8 mouse cellular contexts compared by ENCODE assay signal in the genomic region with DNA sequence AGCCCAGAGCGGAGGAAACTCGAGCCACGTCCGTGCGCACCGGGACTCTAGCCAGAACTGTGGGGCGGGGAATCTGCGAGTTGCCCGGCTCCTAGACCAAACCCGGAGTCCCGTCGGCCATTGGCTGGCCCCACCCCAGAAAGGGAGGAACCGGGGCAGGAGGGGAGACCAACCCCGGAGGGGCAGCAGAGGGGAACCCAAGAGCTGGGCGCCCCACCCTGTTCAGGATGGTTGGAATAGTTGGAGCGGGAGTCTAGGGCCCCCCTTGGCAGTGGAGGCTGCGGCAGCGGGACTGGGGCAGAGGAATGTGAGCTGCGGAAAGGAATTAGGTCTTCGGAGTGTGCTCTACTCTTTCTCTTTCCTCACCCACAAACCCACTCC. TPM values are rescaled to one million over a fixed set of nuclear protein-coding genes. Genes with fewer than 3 reads are reported as not detected.
DNase-seq lines count a peak whose midpoint lies in the region; ATAC-seq lines count a peak whose summit lies in the region.

A gene (minus strand): TSS at position 331 of the 381 bp plus-strand sequence.

- peaks cover 5% of the 10 kb centered on the region; the same call in 1 of the 2 replicates for H3K27me3 ChIP-seq in embryonic facial prominence, embryonic 15.5 days
- H3K27me3 ChIP-seq in heart, embryonic 12.5 days (replicated peaks) = no peaks in the 10 kb centered on the region
- H3K27me3 ChIP-seq in kidney, embryonic 16.5 days (ENCODE audit: insufficient read depth, low read length) = peaks cover 35% of the 10 kb centered on the region
- peaks cover 66% of the 10 kb centered on the region for H3K27me3 ChIP-seq in liver, embryonic 13.5 days
- peaks cover 82% of the 10 kb centered on the region for H3K27me3 ChIP-seq in neural tube, embryonic 12.5 days (replicated peaks)

- H3K4me2 ChIP-seq in embryonic facial prominence, embryonic 15.5 days (replicated peaks) = peak within 1 kb of the TSS; percentile 70
- peak within 1 kb of the TSS; percentile 78 for H3K4me2 ChIP-seq in heart, embryonic 12.5 days
- H3K4me2 ChIP-seq in kidney, embryonic 16.5 days (replicated peaks; ENCODE audit: low read depth, low read length) = peak within 1 kb of the TSS; percentile 58
- H3K4me2 ChIP-seq in liver, embryonic 13.5 days = peak within 1 kb of the TSS; percentile 87
- peak within 1 kb of the TSS; percentile 53 for H3K4me2 ChIP-seq in neural tube, embryonic 12.5 days (replicated peaks)

- DNase-seq in 3T3-L1 (ENCODE audit: low read depth, low spot score) = peak; percentile 97
- peak; percentile 99 for DNase-seq in adrenal gland, postnatal 14 days
- no peak for DNase-seq in liver, embryonic 13.5 days
- peak; percentile 34 for DNase-seq in thymus, postnatal 4 days

- WGBS in embryonic facial prominence, embryonic 15.5 days = 0% methylated on average over 20 of the region's 20 CpGs
- WGBS in heart, embryonic 12.5 days = under 1% methylated on average over 20 of the region's 20 CpGs
- WGBS in kidney, embryonic 16.5 days = under 1% methylated on average over 20 of the region's 20 CpGs
- WGBS in liver, embryonic 13.5 days (ENCODE audit: insufficient replicate concordance) = 5% methylated on average over 20 of the region's 20 CpGs
- WGBS in neural tube, embryonic 12.5 days = 2% methylated on average over 20 of the region's 20 CpGs

- H3K27ac ChIP-seq in embryonic facial prominence, embryonic 15.5 days (replicated peaks) = peak within 1 kb of the TSS; percentile 95
- H3K27ac ChIP-seq in heart, embryonic 12.5 days (ENCODE audit: poor library complexity, severe bottlenecking) = peak within 1 kb of the TSS; percentile 98
- peak within 1 kb of the TSS; percentile 86 for H3K27ac ChIP-seq in kidney, embryonic 16.5 days (ENCODE audit: low read length)
- no peak within 1 kb of the TSS; the same call in 1 of the 2 replicates for H3K27ac ChIP-seq in liver, embryonic 13.5 days
- H3K27ac ChIP-seq in neural tube, embryonic 12.5 days = no peak within 1 kb of the TSS

- peak within 1 kb of the TSS; percentile 88 for H3K4me3 ChIP-seq in embryonic facial prominence, embryonic 15.5 days (replicated peaks)
- H3K4me3 ChIP-seq in heart, embryonic 12.5 days = peak within 1 kb of the TSS; percentile 88
- H3K4me3 ChIP-seq in kidney, embryonic 16.5 days (ENCODE audit: low read length) = peak within 1 kb of the TSS; percentile 62
- peak within 1 kb of the TSS; percentile 64 for H3K4me3 ChIP-seq in liver, embryonic 13.5 days (replicated peaks)
- H3K4me3 ChIP-seq in neural tube, embryonic 12.5 days = peak within 1 kb of the TSS; percentile 36

- ATAC-seq in embryonic facial prominence, embryonic 15.5 days (ENCODE audit: insufficient number of reproducible peaks, low FRiP score, low TSS enrichment, low read depth) = peak; percentile 94
- peak; percentile 89 for ATAC-seq in heart, embryonic 12.5 days (ENCODE audit: insufficient number of reproducible peaks, low FRiP score)
- ATAC-seq in kidney, embryonic 16.5 days (ENCODE audit: low FRiP score, low TSS enrichment) = peak; percentile 91
- peak; percentile 56 for ATAC-seq in liver, embryonic 13.5 days (ENCODE audit: low read depth)
- ATAC-seq in neural tube, embryonic 12.5 days (ENCODE audit: low FRiP score, low read depth) = no peak

- no peaks in the 10 kb centered on the region for H3K36me3 ChIP-seq in embryonic facial prominence, embryonic 15.5 days
- H3K36me3 ChIP-seq in heart, embryonic 12.5 days = peaks cover 10% of the 10 kb centered on the region
- H3K36me3 ChIP-seq in kidney, embryonic 16.5 days (ENCODE audit: insufficient read depth, low read length) = no peaks in the 10 kb centered on the region
- no peaks in the 10 kb centered on the region for H3K36me3 ChIP-seq in liver, embryonic 13.5 days
- no peaks in the 10 kb centered on the region for H3K36me3 ChIP-seq in neural tube, embryonic 12.5 days

- H3K9ac ChIP-seq in embryonic facial prominence, embryonic 15.5 days = peak within 1 kb of the TSS; percentile 78
- H3K9ac ChIP-seq in heart, embryonic 12.5 days = peak within 1 kb of the TSS; percentile 94
- H3K9ac ChIP-seq in kidney, embryonic 16.5 days (replicated peaks; ENCODE audit: low read length) = peak within 1 kb of the TSS; percentile 71
- H3K9ac ChIP-seq in liver, embryonic 13.5 days = peak within 1 kb of the TSS; percentile 69
- peak within 1 kb of the TSS; percentile 33; the same call in 1 of the 2 replicates for H3K9ac ChIP-seq in neural tube, embryonic 12.5 days

- peaks cover 60% of the 10 kb centered on the region for H3K4me1 ChIP-seq in embryonic facial prominence, embryonic 15.5 days
- peaks cover 50% of the 10 kb centered on the region for H3K4me1 ChIP-seq in heart, embryonic 12.5 days (replicated peaks)
- peaks cover 27% of the 10 kb centered on the region for H3K4me1 ChIP-seq in kidney, embryonic 16.5 days (ENCODE audit: insufficient read depth, low read length)
- peaks cover 45% of the 10 kb centered on the region for H3K4me1 ChIP-seq in liver, embryonic 13.5 days (replicated peaks)
- peaks cover 13% of the 10 kb centered on the region for H3K4me1 ChIP-seq in neural tube, embryonic 12.5 days

- no peaks in the 10 kb centered on the region for H3K9me3 ChIP-seq in embryonic facial prominence, embryonic 15.5 days (replicated peaks)
- no peaks in the 10 kb centered on the region for H3K9me3 ChIP-seq in heart, embryonic 12.5 days (replicated peaks)
- no peaks in the 10 kb centered on the region for H3K9me3 ChIP-seq in kidney, embryonic 16.5 days (ENCODE audit: low read length)
- no peaks in the 10 kb centered on the region for H3K9me3 ChIP-seq in liver, embryonic 13.5 days (replicated peaks)
- no peaks in the 10 kb centered on the region for H3K9me3 ChIP-seq in neural tube, embryonic 12.5 days

RNA-seq across cellular contexts. Expression of the gene that starts here (rescaled TPM):
- total RNA-seq in adrenal gland, postnatal 14 days (2021) = 290 and 306 TPM in 2 replicates
- 330 and 343 TPM in 2 replicates for polyA plus RNA-seq in embryonic facial prominence, embryonic 15.5 days (2015; fragmentation: Nextera tagmentation; extraction: Ambion mirVana)
- polyA plus RNA-seq in heart, embryonic 12.5 days (2016; fragmentation: Nextera tagmentation; extraction: Ambion mirVana) = 342 and 348 TPM in 2 replicates
- 140 and 161 TPM in 2 replicates for polyA plus RNA-seq in kidney, embryonic 16.5 days (2015; fragmentation: Nextera tagmentation; extraction: Ambion mirVana)
- polyA plus RNA-seq in liver, embryonic 13.5 days (2015; fragmentation: Nextera tagmentation; extraction: Ambion mirVana) = 25.5 and 26.6 TPM in 2 replicates
- polyA plus RNA-seq in neural tube, embryonic 12.5 days (2016; fragmentation: Nextera tagmentation; extraction: Ambion mirVana) = 35.0 and 36.0 TPM in 2 replicates

Comparison
In these comparisons a context has a peak if more than half of its experiments do, and no peak if none do; other contexts are left out.
1. H3K27ac ChIP-seq: peak in embryonic facial prominence, embryonic 15.5 days (single experiment), heart, embryonic 12.5 days (single experiment) and kidney, embryonic 16.5 days (single experiment); none in liver, embryonic 13.5 days (single experiment) and neural tube, embryonic 12.5 days (single experiment).
2. H3K4me3 ChIP-seq: peak in every context shown above with its lines; median percentile 88 in embryonic facial prominence, embryonic 15.5 days; 88 in heart, embryonic 12.5 days; 64 in liver, embryonic 13.5 days; 62 in kidney, embryonic 16.5 days; 36 in neural tube, embryonic 12.5 days.
3. H3K9ac ChIP-seq: peak in every context shown above with its lines; median percentile 94 in heart, embryonic 12.5 days; 78 in embryonic facial prominence, embryonic 15.5 days; 71 in kidney, embryonic 16.5 days; 69 in liver, embryonic 13.5 days; 33 in neural tube, embryonic 12.5 days.
4. Peak in every context shown above with its lines, with median percentiles within 50 percentile points of each other: H3K4me2 ChIP-seq.